Mouse (Mus musculus) olfactory bulb, adult 2 months (tissue): Measurements from ENCODE around the gene Hmces.

Source experiments
- CTCF ChIP-seq: fragments of 200-500 bp; IDR thresholded peaks from 2 replicates; pipeline ENCODE4 v1.5.1; 2012; ENCODE audit warnings: low read depth, mild to moderate bottlenecking, low read length, moderate library complexity; ENCODE audit not compliant: insufficient read depth
- POLR2A ChIP-seq: fragments of 200-500 bp; IDR thresholded peaks from 2 replicates; pipeline ENCODE4 v1.6.1; 2012; ENCODE audit warnings: mild to moderate bottlenecking, low read depth, low read length, moderate library complexity; ENCODE audit not compliant: insufficient read depth

DNA sequence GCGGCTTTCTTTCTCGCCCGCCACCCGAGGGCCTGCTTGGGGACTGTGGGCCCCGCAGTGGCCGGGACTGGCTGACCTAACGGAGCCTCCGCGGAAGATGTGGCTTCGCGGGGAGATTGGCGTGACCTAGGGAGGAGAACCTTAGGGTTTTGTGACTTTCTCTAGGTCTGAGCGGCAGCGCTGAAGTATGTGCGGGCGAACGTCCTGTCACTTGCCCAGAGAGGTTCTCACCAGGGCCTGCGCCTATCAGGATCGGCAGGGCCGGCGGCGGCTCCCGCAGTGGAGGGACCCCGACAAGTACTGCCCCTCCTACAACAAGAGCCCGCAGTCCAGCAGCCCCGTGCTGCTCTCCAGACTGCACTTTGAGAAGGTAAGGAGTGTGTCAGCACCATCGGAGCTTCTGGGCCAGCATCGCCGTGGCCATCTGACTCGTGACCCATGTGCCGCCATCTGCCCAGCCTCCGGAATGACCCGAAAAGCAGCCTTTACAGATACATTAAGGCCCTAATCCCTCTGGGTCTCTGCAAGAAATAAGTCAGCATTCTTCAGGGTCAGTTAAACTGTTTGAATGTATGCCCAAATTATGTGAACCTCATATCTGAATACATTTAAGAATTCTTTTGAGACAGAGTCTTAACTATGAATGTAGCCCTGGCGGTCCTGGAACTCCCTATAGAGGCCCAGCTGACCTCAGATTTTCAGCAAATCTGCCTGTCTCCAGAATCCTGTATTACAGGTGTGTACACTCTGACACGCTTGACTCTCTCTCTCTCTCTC is 779 bp downstream of the Hmces start:
- TF ChIP-seq CTCF: no peak
- no peak for TF ChIP-seq POLR2A
